Mouse (Mus musculus): ENCODE results near the gene Camk1d. TPM values are rescaled to one million over a fixed set of nuclear protein-coding genes. Genes with fewer than 3 reads are reported as not detected.

Camk1d gene
- 0.28 TPM in 1 of 2 replicates, not detected in the other for polyA plus RNA-seq (2012; ENCODE audit: insufficient read depth, low replicate concordance)

- Histone ChIP-seq H3K4me1 (peaks cover 27% of the 10 kb centered on the region), H3K9me3 (peaks cover 16% of the 10 kb centered on the region), H3K4me3 (replicated peaks) (peak within 1 kb of the TSS; percentile 93), H3K36me3 (replicated peaks; ENCODE audit: low read length) (no peaks in the 10 kb centered on the region), H3K27me3 (replicated peaks) (peaks cover 62% of the 10 kb centered on the region)
- TF ChIP-seq GATA1 (IDR thresholded peaks at IDR 0.05; ENCODE audit: borderline replicate concordance, low read length) = no peak
- no peak for TF ChIP-seq FLI1 (IDR thresholded peaks at IDR 0.05; ENCODE audit: low read length)
Measured at GRCm38 (mm10) chr2:5714211-5715053, at the start of gene Camk1d. Gene Camk1d, minus strand, starts transcription at chr2:5714515.

DNA sequence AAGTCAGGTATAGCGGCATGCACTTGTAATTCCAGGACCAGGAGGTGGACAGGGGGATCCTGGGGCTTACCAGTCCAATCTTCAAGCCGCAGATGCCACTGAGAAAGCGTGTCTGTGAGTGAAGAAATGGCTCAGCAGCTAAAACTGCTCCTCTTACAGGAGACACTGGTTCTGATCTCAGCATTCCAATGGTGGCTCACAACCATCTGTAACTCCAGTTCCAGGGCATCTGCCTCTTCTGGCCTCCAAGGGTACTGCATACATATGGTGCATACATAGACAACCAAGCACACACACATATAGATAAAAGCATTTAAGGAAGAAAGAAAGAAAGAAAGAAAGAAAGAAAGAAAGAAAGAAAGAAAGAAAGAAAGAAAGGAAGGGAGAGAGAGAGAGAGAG is 47.7 kb upstream of the Camk1d start:
- Histone ChIP-seq H3K27me3 (replicated peaks) (no peaks in the 10 kb centered on the region), H3K4me3 (replicated peaks) (no peak overlapping the region), H3K36me3 (replicated peaks; ENCODE audit: low read length) (no peaks in the 10 kb centered on the region), H3K9me3 (peaks cover 9% of the 10 kb centered on the region), H3K4me1 (no peaks in the 10 kb centered on the region)
- no peak for TF ChIP-seq GATA1 (IDR thresholded peaks at IDR 0.05; ENCODE audit: borderline replicate concordance, low read length)
- no peak for TF ChIP-seq FLI1 (IDR thresholded peaks at IDR 0.05; ENCODE audit: low read length)

- no peak overlapping the region for H3K4me3 ChIP-seq (replicated peaks)
- TF ChIP-seq GATA1 (IDR thresholded peaks at IDR 0.05; ENCODE audit: borderline replicate concordance, low read length) (no peak), FLI1 (IDR thresholded peaks at IDR 0.05; ENCODE audit: low read length) (no peak)
- H3K27me3 ChIP-seq (replicated peaks) = no peaks in the 10 kb centered on the region
- no peaks in the 10 kb centered on the region for H3K36me3 ChIP-seq (replicated peaks; ENCODE audit: low read length)
- H3K9me3 ChIP-seq = peaks cover 9% of the 10 kb centered on the region
- no peaks in the 10 kb centered on the region for H3K4me1 ChIP-seq
Measured at GRCm38 (mm10) chr2:5760479-5761008, 46.2 kb upstream of the Camk1d start.

DNA sequence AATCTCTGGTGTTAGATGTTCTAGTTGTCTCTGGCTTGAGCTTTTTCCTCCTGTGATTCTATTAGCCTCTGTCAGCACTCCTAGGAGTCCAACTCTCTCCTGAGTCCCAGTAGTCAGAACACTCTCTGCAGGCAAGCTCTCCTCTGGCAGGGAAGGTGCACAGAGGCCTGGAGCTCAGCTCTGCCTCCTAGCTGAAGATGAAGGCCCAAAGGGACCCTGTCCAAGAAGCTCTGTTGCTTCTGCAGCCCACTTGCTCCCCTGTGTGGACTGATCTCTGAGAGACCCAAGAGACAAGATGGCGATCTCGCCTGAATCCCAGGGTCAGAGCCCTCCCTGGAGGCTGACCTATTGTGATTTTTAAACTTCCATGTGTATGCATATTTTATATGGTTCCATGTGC is 44.3 kb upstream of the Camk1d start:
- H3K36me3 ChIP-seq (replicated peaks; ENCODE audit: low read length) = no peaks in the 10 kb centered on the region
- no peaks in the 10 kb centered on the region for H3K27me3 ChIP-seq (replicated peaks)
- H3K4me3 ChIP-seq (replicated peaks) = no peak overlapping the region
- peaks cover 9% of the 10 kb centered on the region for H3K9me3 ChIP-seq
- H3K4me1 ChIP-seq = no peaks in the 10 kb centered on the region
- TF ChIP-seq GATA1 (IDR thresholded peaks at IDR 0.05; ENCODE audit: borderline replicate concordance, low read length) (no peak), FLI1 (IDR thresholded peaks at IDR 0.05; ENCODE audit: low read length) (no peak)

- TF ChIP-seq FLI1 (IDR thresholded peaks at IDR 0.05; ENCODE audit: low read length) (no peak), GATA1 (IDR thresholded peaks at IDR 0.05; ENCODE audit: borderline replicate concordance, low read length) (no peak)
- Histone ChIP-seq H3K4me1 (no peaks in the 10 kb centered on the region), H3K27me3 (replicated peaks) (no peaks in the 10 kb centered on the region), H3K4me3 (replicated peaks) (no peak overlapping the region), H3K36me3 (replicated peaks; ENCODE audit: low read length) (no peaks in the 10 kb centered on the region), H3K9me3 (0 out of 2 replicates have a peak, but pooled peaks cover 8% of the 10 kb centered on the region)
Measured at GRCm38 (mm10) chr2:5750872-5751271, 36.6 kb upstream of the Camk1d start.

DNA sequence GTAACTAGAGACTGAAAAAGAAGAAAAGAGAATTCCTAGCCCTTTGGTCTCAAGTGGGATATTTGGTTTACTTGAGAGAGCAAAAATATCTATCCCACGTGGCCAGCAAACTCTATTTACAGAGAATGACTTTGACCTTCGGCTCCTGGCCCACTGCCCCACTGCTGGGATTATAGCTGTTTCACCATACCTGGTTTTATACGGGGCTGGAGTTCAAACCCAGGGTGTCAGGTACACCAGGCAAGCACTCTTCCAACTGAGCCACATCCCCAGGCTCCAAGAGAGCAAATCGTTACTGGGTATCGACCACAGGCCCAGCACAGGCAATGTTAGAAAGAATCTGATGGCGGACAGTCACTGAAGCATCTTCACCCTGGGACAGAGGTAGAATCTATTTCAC is 34.9 kb upstream of the Camk1d start:
- Histone ChIP-seq H3K27me3 (replicated peaks) (no peaks in the 10 kb centered on the region), H3K4me3 (replicated peaks) (no peak overlapping the region), H3K4me1 (no peaks in the 10 kb centered on the region), H3K9me3 (0 out of 2 replicates have a peak, but pooled peaks cover 8% of the 10 kb centered on the region), H3K36me3 (replicated peaks; ENCODE audit: low read length) (no peaks in the 10 kb centered on the region)
- TF ChIP-seq FLI1 (IDR thresholded peaks at IDR 0.05; ENCODE audit: low read length) (no peak), GATA1 (IDR thresholded peaks at IDR 0.05; ENCODE audit: borderline replicate concordance, low read length) (no peak)

- no peaks in the 10 kb centered on the region for H3K4me1 ChIP-seq
- H3K9me3 ChIP-seq = peaks cover 20% of the 10 kb centered on the region
- no peak for TF ChIP-seq GATA1 (IDR thresholded peaks at IDR 0.05; ENCODE audit: borderline replicate concordance, low read length)
- TF ChIP-seq FLI1 (IDR thresholded peaks at IDR 0.05; ENCODE audit: low read length) = no peak
- H3K36me3 ChIP-seq (replicated peaks; ENCODE audit: low read length) = no peaks in the 10 kb centered on the region
- no peak overlapping the region for H3K4me3 ChIP-seq (replicated peaks)
- no peaks in the 10 kb centered on the region for H3K27me3 ChIP-seq (replicated peaks)
Measured at GRCm38 (mm10) chr2:5747545-5748043, 33.3 kb upstream of the Camk1d start.

DNA sequence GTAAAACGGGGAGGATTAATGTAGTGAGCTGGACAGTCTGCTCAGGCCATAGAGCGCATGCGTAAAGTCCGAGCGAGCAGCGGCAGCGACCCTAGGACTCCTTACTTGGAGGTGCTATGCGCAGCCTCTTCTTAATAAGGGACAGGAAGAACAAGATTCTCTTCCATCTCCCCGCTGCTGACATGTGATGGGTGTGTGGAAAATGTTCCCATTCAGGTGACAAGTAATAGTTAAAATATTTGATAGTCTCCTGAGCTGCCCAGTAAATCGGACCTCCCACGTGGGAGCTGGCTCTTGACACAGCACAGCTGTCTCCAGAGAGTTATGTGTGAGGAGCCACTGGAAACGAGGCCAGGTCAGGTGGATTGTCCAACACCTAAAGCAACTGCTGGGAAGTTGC is 32.2 kb upstream of the Camk1d start:
- Histone ChIP-seq H3K9me3 (peaks cover 22% of the 10 kb centered on the region), H3K4me3 (replicated peaks) (no peak overlapping the region), H3K4me1 (no peaks in the 10 kb centered on the region), H3K27me3 (replicated peaks) (no peaks in the 10 kb centered on the region), H3K36me3 (replicated peaks; ENCODE audit: low read length) (no peaks in the 10 kb centered on the region)
- TF ChIP-seq GATA1 (IDR thresholded peaks at IDR 0.05; ENCODE audit: borderline replicate concordance, low read length) = no peak
- no peak for TF ChIP-seq FLI1 (IDR thresholded peaks at IDR 0.05; ENCODE audit: low read length)

GRCm38 (mm10) chr2:5743886-5744285 is 29.6 kb upstream of the Camk1d start:
- no peaks in the 10 kb centered on the region for H3K27me3 ChIP-seq (replicated peaks)
- no peaks in the 10 kb centered on the region for H3K36me3 ChIP-seq (replicated peaks; ENCODE audit: low read length)
- H3K4me3 ChIP-seq (replicated peaks) = no peak overlapping the region
- peaks cover 21% of the 10 kb centered on the region for H3K9me3 ChIP-seq
- no peaks in the 10 kb centered on the region for H3K4me1 ChIP-seq
- TF ChIP-seq FLI1 (IDR thresholded peaks at IDR 0.05; ENCODE audit: low read length) (no peak), GATA1 (IDR thresholded peaks at IDR 0.05; ENCODE audit: borderline replicate concordance, low read length) (no peak)

DNA sequence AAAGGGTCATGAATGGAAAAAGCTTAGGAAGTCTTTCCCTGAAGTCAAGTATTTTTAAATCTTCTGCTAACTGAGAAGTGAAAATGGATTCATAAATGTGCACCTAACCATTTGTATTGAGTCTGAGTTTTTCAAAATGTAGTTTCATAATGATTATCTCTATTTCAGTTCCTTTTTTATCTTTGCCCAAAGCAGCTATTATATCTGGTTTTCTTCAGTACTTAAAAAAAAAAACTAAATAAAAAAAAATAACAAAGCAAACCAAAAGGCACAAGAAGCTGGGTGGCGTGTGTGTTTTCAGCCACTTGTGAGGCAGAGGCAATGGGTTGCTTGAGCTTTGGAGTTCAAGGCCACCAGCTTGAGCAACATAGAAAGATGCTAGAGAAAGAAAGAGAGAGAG is 26.6 kb upstream of the Camk1d start:
- Histone ChIP-seq H3K4me3 (replicated peaks) (no peak overlapping the region), H3K36me3 (replicated peaks; ENCODE audit: low read length) (no peaks in the 10 kb centered on the region), H3K4me1 (no peaks in the 10 kb centered on the region), H3K27me3 (replicated peaks) (no peaks in the 10 kb centered on the region), H3K9me3 (peaks cover 17% of the 10 kb centered on the region)
- TF ChIP-seq GATA1 (IDR thresholded peaks at IDR 0.05; ENCODE audit: borderline replicate concordance, low read length) (no peak), FLI1 (IDR thresholded peaks at IDR 0.05; ENCODE audit: low read length) (no peak)
